Mouse (Mus musculus) heart, embryonic 15.5 days (tissue): ENCODE measurements around the gene Speer4a. TPM values are rescaled to one million over a fixed set of nuclear protein-coding genes. Genes with fewer than 3 reads are reported as not detected.
"Not testable (repeated sequence)": the region's sequence is repeated elsewhere in the genome, so short reads cannot be mapped to it uniquely, and the experiment has no call there.

Experiments used
- ATAC-seq: fragments of 200-750 bp; cut with Nextera tagmentation; replicated peaks from 2 replicates; pipeline ENCODE4 v1.8.0; 2017; ENCODE audit warnings: low read depth, moderate TSS enrichment; ENCODE audit not compliant: insufficient number of reproducible peaks, insufficient read depth, low FRiP score
- H3K27ac ChIP-seq: fragments of 300-500 bp; sonication (generic); 2 replicates; pipeline ENCODE4 v1.5.1; 2015; ENCODE audit warnings: mild to moderate bottlenecking, inconsistent platforms
- H3K27me3 ChIP-seq: fragments of 300-500 bp; sonication (generic); 2 replicates; pipeline ENCODE4 v1.6.1; 2015; ENCODE audit warnings: inconsistent platforms
- H3K36me3 ChIP-seq: fragments of 300-500 bp; sonication (generic); 2 replicates; pipeline ENCODE4 v1.6.1; 2015; ENCODE audit warnings: mild to moderate bottlenecking, inconsistent platforms
- H3K4me1 ChIP-seq: fragments of 300-500 bp; sonication (generic); replicated peaks from 2 replicates; pipeline ENCODE4 v1.6.1; 2015; ENCODE audit warnings: inconsistent platforms
- H3K4me2 ChIP-seq: fragments of 300-500 bp; sonication (generic); 2 replicates; pipeline ENCODE4 v1.6.1; 2015; ENCODE audit warnings: inconsistent platforms, mild to moderate bottlenecking, moderate library complexity
- H3K4me3 ChIP-seq: fragments of 300-500 bp; sonication (generic); 2 replicates; pipeline ENCODE4 v1.5.1; 2015; ENCODE audit warnings: mild to moderate bottlenecking, inconsistent platforms
- H3K9ac ChIP-seq: fragments of 300-500 bp; sonication (generic); 2 replicates; pipeline ENCODE4 v1.6.1; 2015; ENCODE audit warnings: mild to moderate bottlenecking, inconsistent platforms
- H3K9me3 ChIP-seq: fragments of 300-500 bp; sonication (generic); replicated peaks from 2 replicates; pipeline ENCODE4 v1.6.1; 2016; ENCODE audit warnings: inconsistent platforms
- WGBS: fragments of 180-500 bp; shearing (Covaris S2); methylation state at CpG from one replicate; pipeline ENCODE4 v1.1.7; 2015; ENCODE audit warnings: mixed read lengths; 5-methylcytosine and 5-hydroxymethylcytosine counted together
- polyA plus RNA-seq: library from polyadenylated mRNA; unstranded; fragments of >200 nt; fragmentation: Nextera tagmentation; extraction: Ambion mirVana; gene quantifications from 2 replicates; pipeline ENCODE4 v1.2.1, GENCODE M21; 2015

Speer4a gene
- 0.13 TPM in 1 of 2 replicates, not detected in the other for polyA plus RNA-seq

GRCm38 (mm10) chr5:26039458-26039857 is at the start of gene Speer4a:
TSS of gene Speer4a (minus strand) at chr5:26039558.
- H3K27me3 ChIP-seq, H3K4me2 ChIP-seq, H3K36me3 ChIP-seq, H3K9me3 ChIP-seq, H3K27ac ChIP-seq, ATAC-seq, H3K4me1 ChIP-seq, H3K4me3 ChIP-seq, H3K9ac ChIP-seq: not testable (repeated sequence)
- WGBS: 68% methylated on average over 2 of the region's 2 CpGs

GRCm38 (mm10) chr5:26079023-26079422 is 39.7 kb upstream of the Speer4a start:
- H3K9ac ChIP-seq, H3K4me2 ChIP-seq, H3K4me3 ChIP-seq, H3K4me1 ChIP-seq, ATAC-seq, H3K9me3 ChIP-seq, H3K27me3 ChIP-seq, H3K36me3 ChIP-seq, H3K27ac ChIP-seq: not testable (repeated sequence)

GRCm38 (mm10) chr5:26070716-26071115 is 31.4 kb upstream of the Speer4a start:
- no peak; the same call in 1 of the 2 replicates for ATAC-seq
- no peak overlapping the region for H3K27ac ChIP-seq
- WGBS: 79% methylated on average over 24 of the region's 24 CpGs

GRCm38 (mm10) chr5:26058481-26058880 is 19.1 kb upstream of the Speer4a start, which contains the start of gene Gm7347:
TSS of gene Gm7347 (minus strand) at chr5:26058581.
- not testable (repeated sequence) for ATAC-seq, H3K27me3 ChIP-seq, H3K9me3 ChIP-seq, H3K9ac ChIP-seq, H3K27ac ChIP-seq, H3K36me3 ChIP-seq, H3K4me3 ChIP-seq, H3K4me2 ChIP-seq, H3K4me1 ChIP-seq
- WGBS: no CpG with 5 or more reads among the region's 2 CpGs

More at GRCm38 (mm10) chr5:26070716-26071115, 31.4 kb upstream of the Speer4a start:
- Histone ChIP-seq H3K4me1 (no peaks in the 10 kb centered on the region), H3K9me3 (no peaks in the 10 kb centered on the region), H3K4me2 (no peak overlapping the region), H3K27me3 (no peaks in the 10 kb centered on the region), H3K4me3 (no peak overlapping the region), H3K36me3 (no peaks in the 10 kb centered on the region), H3K9ac (no peak overlapping the region)

GRCm38 (mm10) chr5:26022816-26023215 is 16.5 kb downstream of the Speer4a start, which contains the start of gene Gm5862:
TSS of gene Gm5862 (minus strand) at chr5:26022916.
- not testable (repeated sequence) for H3K27me3 ChIP-seq, H3K27ac ChIP-seq, H3K4me1 ChIP-seq, H3K36me3 ChIP-seq, H3K4me3 ChIP-seq, H3K4me2 ChIP-seq, H3K9me3 ChIP-seq, H3K9ac ChIP-seq, ATAC-seq
- no CpG with 5 or more reads among the region's 3 CpGs for WGBS

- not testable (repeated sequence) for H3K27ac ChIP-seq, H3K4me3 ChIP-seq, H3K9me3 ChIP-seq, ATAC-seq, H3K9ac ChIP-seq, H3K4me1 ChIP-seq, H3K36me3 ChIP-seq
- WGBS: 48% methylated on average over 7 of the region's 7 CpGs
- Histone ChIP-seq H3K27me3 (peaks cover 11% of the 10 kb centered on the region), H3K4me2 (peak overlapping the region; percentile 58; the same call in 1 of the 2 replicates)
Measured at GRCm38 (mm10) chr5:26007697-26008096, 31.7 kb downstream of the Speer4a start.

GRCm38 (mm10) chr5:26006937-26007695 is 32.2 kb downstream of the Speer4a start:
- not testable (repeated sequence) for H3K9me3 ChIP-seq, H3K36me3 ChIP-seq, H3K27ac ChIP-seq, H3K4me1 ChIP-seq, H3K9ac ChIP-seq
- peak; percentile 66 for ATAC-seq
- Histone ChIP-seq H3K27me3 (peaks cover 11% of the 10 kb centered on the region), H3K4me2 (peak overlapping the region; percentile 58), H3K4me3 (peak overlapping the region; percentile 26)
- 19% methylated on average over 45 of the region's 45 CpGs for WGBS

GRCm38 (mm10) chr5:26004698-26005097 is 34.7 kb downstream of the Speer4a start, which contains the start of gene Gm1979:
TSS of gene Gm1979 (minus strand) at chr5:26004798.
- 64% methylated on average over 1 of the region's 2 CpGs for WGBS

GRCm38 (mm10) chr5:25988550-25988949 is 50.8 kb downstream of the Speer4a start, which contains the start of gene Gm21698:
TSS of gene Gm21698 (minus strand) at chr5:25988650.
- no CpG with 5 or more reads among the region's 3 CpGs for WGBS
- H3K27me3 ChIP-seq, H3K9me3 ChIP-seq, H3K9ac ChIP-seq, H3K4me1 ChIP-seq, H3K36me3 ChIP-seq, ATAC-seq, H3K27ac ChIP-seq, H3K4me2 ChIP-seq, H3K4me3 ChIP-seq: not testable (repeated sequence)

More at GRCm38 (mm10) chr5:26004698-26005097, 34.7 kb downstream of the Speer4a start, which contains the start of gene Gm1979:
- not testable (repeated sequence) for H3K4me1 ChIP-seq, H3K27ac ChIP-seq, ATAC-seq, H3K9ac ChIP-seq, H3K4me2 ChIP-seq, H3K9me3 ChIP-seq, H3K36me3 ChIP-seq, H3K4me3 ChIP-seq
- peaks cover 11% of the 10 kb centered on the region for H3K27me3 ChIP-seq

Other genes starting within 250 kb of the Speer4a start
- gene Gm21663, start 97.2 kb downstream of the Speer4a start, polyA plus RNA-seq: not detected in 2 replicates
- 0.10 TPM in 1 of 2 replicates, not detected in the other for gene Gm21671, start 85.1 kb downstream of the Speer4a start, polyA plus RNA-seq
- gene Gm21680, start 66.9 kb downstream of the Speer4a start, polyA plus RNA-seq: 0.09 and 0.10 TPM in 2 replicates
- 0.11 TPM in 1 of 2 replicates, not detected in the other for gene Gm21698, start 50.9 kb downstream of the Speer4a start, polyA plus RNA-seq
- gene Gm1979, start 34.8 kb downstream of the Speer4a start, polyA plus RNA-seq: 0.09 TPM in 1 of 2 replicates, not detected in the other
- gene Gm5862, start 16.6 kb downstream of the Speer4a start, polyA plus RNA-seq: not detected in 2 replicates
- gene Gm7347, start 19.0 kb upstream of the Speer4a start, polyA plus RNA-seq: 0.05 and 0.10 TPM in 2 replicates
- gene Gm10471, start 49.7 kb upstream of the Speer4a start, polyA plus RNA-seq: not detected in 2 replicates
- gene 5031410I06Rik, start 65.8 kb upstream of the Speer4a start, polyA plus RNA-seq: 0.13 TPM in 1 of 2 replicates, not detected in the other
- gene Gm10220, start 81.9 kb upstream of the Speer4a start, polyA plus RNA-seq: 0.09 TPM in 1 of 2 replicates, not detected in the other
- gene Gm7361, start 218.1 kb upstream of the Speer4a start, polyA plus RNA-seq: 0.05 TPM in 1 of 2 replicates, not detected in the other